Mouse (Mus musculus): Measurements from ENCODE around the gene Cd300c. TPM values are rescaled to one million over a fixed set of nuclear protein-coding genes. Genes with fewer than 3 reads are reported as not detected.
"Not testable (repeated sequence)": the region's sequence is repeated elsewhere in the genome, so short reads cannot be mapped to it uniquely, and the experiment has no call there.

Gene Cd300c
- not detected for total RNA-seq (2021)
- long read RNA-seq, experiment 1 = 0 reads
- long read RNA-seq, experiment 2 = 0 reads

DNA sequence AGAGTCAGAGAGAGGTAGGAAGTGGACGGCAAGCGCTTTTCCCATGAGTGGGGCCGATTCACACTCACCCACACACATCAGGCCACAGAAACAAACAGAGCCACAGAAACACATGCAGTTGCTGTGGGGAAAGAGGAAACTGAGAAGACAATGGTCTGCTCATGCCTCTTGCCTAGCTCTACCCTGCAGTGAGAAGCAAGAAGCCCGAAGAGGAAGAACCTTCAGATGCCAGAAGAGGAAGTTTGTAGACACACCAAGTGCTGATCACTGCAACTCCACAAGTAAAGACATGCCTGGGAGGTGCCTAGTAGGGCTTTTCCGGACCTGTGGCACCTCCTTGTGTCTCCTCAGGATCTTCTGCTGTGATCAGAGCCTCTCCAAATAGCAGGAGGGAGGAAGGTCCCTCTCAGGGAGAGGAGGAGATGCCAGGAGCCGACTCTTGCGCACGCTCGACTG lies at the start of gene Cd300c:
TSS of gene Cd300c (minus strand) at position 406 of the 456 bp plus-strand sequence.
- DNase-seq = no peak

DNA sequence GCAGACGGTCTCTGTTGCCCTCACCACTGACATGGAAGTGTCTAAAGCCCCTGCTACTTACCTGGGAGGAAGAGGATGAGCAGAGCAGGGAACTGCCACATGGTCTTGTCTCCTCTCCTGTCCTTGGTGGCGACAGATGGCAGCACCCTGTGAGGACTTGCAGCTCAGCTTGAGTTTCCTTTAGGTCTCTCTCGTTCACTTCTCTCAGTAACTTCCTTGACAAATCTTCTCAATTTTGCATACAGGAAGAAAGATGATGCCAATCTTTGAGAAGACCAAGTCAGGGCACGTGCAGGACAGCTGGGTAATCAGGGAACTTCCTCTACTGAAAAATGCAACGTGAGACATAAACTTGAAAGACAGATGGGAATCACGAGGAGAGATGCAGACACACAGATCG lies 47.1 kb upstream of the Cd300c start, which contains the start of gene Cd300ld2:
TSS of gene Cd300ld2 (minus strand) at position 101 of the 400 bp plus-strand sequence.
- DNase-seq = not testable (repeated sequence)

More for the DNA sequence above, at the start of gene Cd300c:
- Histone ChIP-seq H3K27ac (no peak within 1 kb of the TSS), H3K4me3 (no peak within 1 kb of the TSS)
- intact Hi-C loops (cut with DNase I) = no loop called here
- no peak for TF ChIP-seq CTCF (IDR thresholded peaks at IDR 0.05)

GRCm38 (mm10) chr11:115004070-115004469 lies 35.1 kb upstream of the Cd300c start:
- intact Hi-C loops (cut with DNase I) = no loop called here
- no peak overlapping the region for H3K27ac ChIP-seq
- no peak for TF ChIP-seq CTCF (IDR thresholded peaks at IDR 0.05)
- no peak overlapping the region for H3K4me3 ChIP-seq
- no peak for DNase-seq

More for the DNA sequence above, 47.1 kb upstream of the Cd300c start, which contains the start of gene Cd300ld2:
- H3K4me3 ChIP-seq; intact Hi-C loops (cut with DNase I); H3K27ac ChIP-seq: not testable (repeated sequence)

DNA sequence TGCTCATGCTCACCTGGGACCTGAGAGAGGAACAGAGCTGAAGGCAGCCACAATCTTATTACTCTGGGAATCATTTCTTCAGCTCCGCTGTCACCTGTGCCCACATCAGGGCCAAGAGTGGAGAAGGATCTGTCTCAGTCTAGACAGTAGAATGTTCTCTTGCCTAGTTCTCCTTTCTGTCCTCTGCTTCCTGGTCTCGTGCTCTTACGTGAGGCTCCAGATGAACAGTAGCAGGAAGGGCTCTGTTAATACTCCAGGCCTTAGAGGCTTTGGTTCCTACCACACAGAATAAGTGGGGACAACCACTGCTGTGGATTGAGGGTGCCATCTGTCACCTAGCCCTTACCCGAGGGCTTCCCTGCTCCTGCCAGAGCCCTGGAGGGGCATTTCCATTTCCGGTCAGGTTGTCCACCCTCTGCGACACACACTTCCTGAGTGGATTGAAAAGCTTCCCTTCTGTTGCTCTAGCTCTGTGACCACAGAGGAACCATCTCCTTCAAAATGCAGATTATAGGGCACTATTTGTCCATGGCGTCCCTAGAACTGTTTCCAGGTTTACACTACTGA lies 32.6 kb upstream of the Cd300c start, which contains the start of gene Cd300c2:
TSS of gene Cd300c2 (minus strand) at position 407 of the 567 bp plus-strand sequence.
- H3K27ac ChIP-seq = no peak within 1 kb of the TSS
- H3K4me3 ChIP-seq = no peak within 1 kb of the TSS
- no peak for DNase-seq
- intact Hi-C loops (cut with DNase I) = no loop called here
- no peak for TF ChIP-seq CTCF (IDR thresholded peaks at IDR 0.05)

GRCm38 (mm10) chr11:114989793-114990192 lies 20.8 kb upstream of the Cd300c start, which contains the start of gene Cd300ld:
TSS of gene Cd300ld (minus strand) at chr11:114989922.
- no peak within 1 kb of the TSS for H3K27ac ChIP-seq
- no peak for DNase-seq
- no peak within 1 kb of the TSS for H3K4me3 ChIP-seq
- TF ChIP-seq CTCF (IDR thresholded peaks at IDR 0.05) = no peak
- intact Hi-C loops (cut with DNase I) = no loop called here

DNA sequence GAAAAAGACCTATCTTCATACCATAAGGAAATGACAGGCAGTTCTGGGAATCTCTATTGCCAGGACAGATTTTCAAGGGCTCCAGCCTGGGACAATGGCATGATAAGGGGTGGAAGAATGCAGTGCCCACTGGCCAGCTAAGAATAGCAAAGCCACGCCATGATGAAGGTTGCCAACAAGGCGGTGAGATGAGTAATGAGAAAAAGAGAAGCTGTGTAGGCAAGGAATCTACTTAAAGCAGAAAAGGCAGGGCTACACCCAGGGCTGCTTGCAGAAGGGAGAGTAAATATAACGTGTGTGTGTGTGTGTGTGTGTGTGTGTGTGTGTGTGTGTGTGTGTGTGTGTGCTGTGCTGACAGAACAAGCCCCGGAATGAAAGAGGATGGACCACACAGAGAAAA lies 12.9 kb upstream of the Cd300c start:
- no peak overlapping the region for H3K27ac ChIP-seq
- TF ChIP-seq CTCF (IDR thresholded peaks at IDR 0.05) = no peak
- DNase-seq = no peak
- H3K4me3 ChIP-seq = no peak overlapping the region
- intact Hi-C loops (cut with DNase I) = no loop called here

- no peak for DNase-seq
- no peak overlapping the region for H3K4me3 ChIP-seq
- TF ChIP-seq CTCF (IDR thresholded peaks at IDR 0.05) = no peak
- intact Hi-C loops (cut with DNase I) = no loop called here
- no peak overlapping the region for H3K27ac ChIP-seq
Observed at GRCm38 (mm10) chr11:114972726-114973125, 3.8 kb upstream of the Cd300c start.

- intact Hi-C loops (cut with DNase I) = no loop called here
- no peak for DNase-seq
- Histone ChIP-seq H3K4me3 (no peak overlapping the region), H3K27ac (no peak overlapping the region)
- TF ChIP-seq CTCF (IDR thresholded peaks at IDR 0.05) = no peak
Observed at GRCm38 (mm10) chr11:114965182-114965828, 3.7 kb downstream of the Cd300c start.

DNA sequence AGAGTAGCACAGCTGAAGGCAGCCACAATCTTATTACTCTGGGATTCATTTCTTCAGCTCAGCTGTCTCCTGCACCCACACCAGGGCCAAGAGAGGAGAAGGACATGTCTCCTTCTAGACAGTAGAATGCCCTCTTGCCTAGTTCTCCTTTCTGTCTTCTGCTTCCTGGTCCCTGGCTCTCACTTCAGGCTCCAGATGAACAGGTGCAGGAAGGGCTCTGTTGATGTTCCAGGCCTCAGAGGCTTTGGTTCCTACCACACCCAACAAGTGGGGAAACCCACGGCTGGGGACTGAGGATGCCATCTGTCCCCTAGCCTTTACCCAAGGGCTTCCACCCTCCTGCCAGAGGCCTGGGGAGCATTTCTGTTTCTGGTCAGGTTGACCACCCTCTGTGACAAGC lies 8.6 kb downstream of the Cd300c start:
- intact Hi-C loops (cut with DNase I) = no loop called here
- no peak for DNase-seq
- Histone ChIP-seq H3K27ac (no peak overlapping the region), H3K4me3 (no peak overlapping the region)
- TF ChIP-seq CTCF (IDR thresholded peaks at IDR 0.05) = no peak

DNA sequence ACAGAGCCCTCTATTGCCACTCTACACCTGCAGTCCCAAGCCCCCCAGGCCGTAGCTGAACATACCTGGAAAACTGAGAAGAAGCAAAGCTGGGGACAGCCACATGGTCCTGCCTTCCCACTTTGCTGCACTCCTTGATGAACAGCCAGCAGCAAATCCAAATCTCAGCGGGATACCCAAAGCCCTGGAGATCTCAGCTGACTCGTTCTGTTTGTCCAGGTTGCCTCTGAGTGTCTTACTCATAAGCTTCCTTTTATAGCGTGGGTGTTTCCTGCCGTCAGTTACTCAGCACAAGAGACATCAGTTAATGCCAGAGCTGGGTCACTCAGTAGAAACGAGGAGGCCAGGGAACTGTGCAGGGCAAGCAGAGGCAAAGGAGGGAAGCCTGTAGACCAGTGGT lies 34.8 kb downstream of the Cd300c start, which contains the start of gene Cd300lb:
TSS of gene Cd300lb (minus strand) at position 243 of the 400 bp plus-strand sequence.
- Histone ChIP-seq H3K4me3 (peak within 1 kb of the TSS; percentile 36), H3K27ac (peak within 1 kb of the TSS; percentile 16; the same call in 1 of the 2 replicates)
- intact Hi-C loops (cut with DNase I) = no loop called here
- no peak for TF ChIP-seq CTCF (IDR thresholded peaks at IDR 0.05)
- no peak for DNase-seq

DNA sequence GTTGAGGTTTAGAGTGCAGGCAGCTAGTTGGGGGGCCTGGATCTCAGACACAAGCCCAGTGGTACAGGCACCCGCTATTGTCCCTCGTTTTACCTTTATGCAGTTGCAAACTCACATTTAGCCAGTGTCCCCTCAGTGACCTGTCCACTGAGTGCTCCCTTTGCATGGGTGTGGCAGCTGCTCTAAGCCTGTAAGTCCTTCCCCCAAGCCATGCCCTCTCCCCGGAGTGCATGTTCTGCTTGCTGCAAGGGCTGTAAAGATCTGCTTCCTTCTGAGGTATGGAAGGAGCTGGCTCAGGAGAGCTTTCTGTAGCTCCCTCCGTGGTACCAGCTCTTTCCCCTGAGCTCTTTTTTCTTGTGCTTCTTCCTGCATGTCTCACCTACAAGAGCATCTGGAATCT lies 35.4 kb downstream of the Cd300c start:
- intact Hi-C loops (cut with DNase I) = no loop called here
- DNase-seq = no peak
- no peak for TF ChIP-seq CTCF (IDR thresholded peaks at IDR 0.05)
- H3K4me3 ChIP-seq = peak overlapping the region; percentile 36
- H3K27ac ChIP-seq = no peak overlapping the region

DNA sequence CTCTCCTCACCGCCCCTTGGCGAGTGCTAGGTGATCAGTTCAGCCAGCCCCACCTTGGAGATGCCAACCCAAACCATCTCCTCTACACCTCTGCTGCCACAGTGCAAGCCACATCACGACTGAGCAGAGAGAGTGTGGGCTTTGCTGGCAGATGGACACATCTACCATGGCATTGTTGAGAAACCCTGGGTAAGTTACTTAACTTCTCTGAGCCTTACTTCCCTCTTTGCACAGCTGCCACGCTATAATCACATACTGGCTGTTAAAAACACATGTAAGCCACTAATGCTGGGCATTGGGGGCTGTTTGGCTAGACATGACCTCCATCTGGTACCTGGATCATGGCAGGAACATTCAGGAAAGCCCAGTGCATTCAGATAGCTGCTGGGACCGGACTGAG lies 37.9 kb downstream of the Cd300c start:
- Histone ChIP-seq H3K4me3 (no peak overlapping the region), H3K27ac (no peak overlapping the region)
- intact Hi-C loops (cut with DNase I) = no loop called here
- no peak for DNase-seq
- no peak for TF ChIP-seq CTCF (IDR thresholded peaks at IDR 0.05)

DNA sequence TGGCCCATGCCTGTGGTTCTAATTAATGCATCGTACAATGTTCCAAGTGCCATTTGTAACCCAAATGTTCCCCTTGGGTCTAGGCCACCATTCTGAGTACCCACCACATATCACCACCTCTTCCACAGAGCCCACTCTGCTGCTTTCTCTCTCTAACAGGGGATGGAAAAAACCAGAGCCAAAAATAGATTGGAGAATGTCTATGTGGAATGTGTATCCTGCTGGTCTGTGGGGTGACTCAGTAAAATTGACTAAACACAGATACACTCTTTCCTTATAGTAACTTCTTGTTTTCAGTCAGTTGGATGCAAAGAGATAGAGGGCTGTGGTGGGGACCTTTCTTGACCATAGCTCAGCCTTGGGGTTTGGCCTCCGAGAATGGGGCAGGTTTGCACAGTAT lies 39.4 kb downstream of the Cd300c start:
- intact Hi-C loops (cut with DNase I) = no loop called here
- H3K4me3 ChIP-seq = no peak overlapping the region
- TF ChIP-seq CTCF (IDR thresholded peaks at IDR 0.05) = no peak
- no peak for DNase-seq
- H3K27ac ChIP-seq = no peak overlapping the region
